Mouse (Mus musculus): ENCODE data around the gene Timm10b.

DNA sequence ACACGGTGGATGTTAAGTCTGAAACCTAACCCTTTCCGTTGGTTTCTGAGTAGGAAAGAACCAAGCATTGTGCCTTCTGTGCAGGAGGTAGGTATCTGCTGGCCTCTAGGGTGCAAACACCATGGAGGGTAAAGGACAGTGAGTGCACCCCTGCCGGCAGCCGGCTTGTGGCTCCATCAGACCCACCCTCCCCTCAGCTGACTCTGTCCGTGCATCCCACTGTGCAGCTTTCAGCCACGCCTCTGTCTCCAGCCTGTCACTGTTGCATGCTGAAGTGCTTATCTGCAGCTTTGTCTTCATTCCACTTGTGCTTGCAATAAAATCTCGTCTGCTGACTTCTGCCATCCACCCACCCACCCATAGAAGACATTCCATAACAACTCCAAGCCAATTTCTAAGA lies 49.8 kb upstream of the Timm10b start:
- TF ChIP-seq POLR2A (IDR thresholded peaks at IDR 0.05; ENCODE audit: insufficient read depth, low read depth, low read length) (no peak), CTCF (IDR thresholded peaks at IDR 0.05) (no peak)
